Mouse (Mus musculus) CH12.LX (cell line): ENCODE data around the gene Ticrr.

ENCODE experiments used
- CTCF ChIP-seq, 2 experiments: IDR thresholded peaks in 1 of 2; conservative IDR thresholded peaks in 1 of 2; 2 replicates each; pipeline ENCODE4 v1.5.1; 2011 to 2012; ENCODE audit warnings: low read depth in 2 of 2, low read length in 2 of 2, improper control_type of control experiment in 1 of 2, inconsistent platforms in 1 of 2, mild to moderate bottlenecking in 1 of 2, moderate library complexity in 1 of 2
- PAX5 ChIP-seq: IDR thresholded peaks from 2 replicates; pipeline ENCODE4 v1.6.1; 2012; ENCODE audit warnings: low read length, inconsistent platforms, mixed read lengths
- POLR2A ChIP-seq: IDR thresholded peaks from 2 replicates; pipeline ENCODE4 v1.6.1; 2011; ENCODE audit warnings: low read depth, mild to moderate bottlenecking, improper control_type of control experiment, low read length

GRCm38 (mm10) chr7:79619493-79619892 lies 40.5 kb upstream of the Ticrr start:
- TF ChIP-seq CTCF (conservative IDR thresholded peaks at IDR 0.05 in 1 of 2, IDR thresholded peaks at IDR 0.05 in 1 of 2; ENCODE audit: low read depth in 2 of 2, low read length in 2 of 2) = peak in 1 of 2 experiments; percentile 52; a peak in 2 of 4 replicates
- TF ChIP-seq PAX5 = no peak
- no peak for TF ChIP-seq POLR2A
